Mouse (Mus musculus): ENCODE results near the gene Gcnt2. TPM values are rescaled to one million over a fixed set of nuclear protein-coding genes. Genes with fewer than 3 reads are reported as not detected.

Gene Gcnt2
- total RNA-seq, 1 experiment = 21.8 TPM

DNA sequence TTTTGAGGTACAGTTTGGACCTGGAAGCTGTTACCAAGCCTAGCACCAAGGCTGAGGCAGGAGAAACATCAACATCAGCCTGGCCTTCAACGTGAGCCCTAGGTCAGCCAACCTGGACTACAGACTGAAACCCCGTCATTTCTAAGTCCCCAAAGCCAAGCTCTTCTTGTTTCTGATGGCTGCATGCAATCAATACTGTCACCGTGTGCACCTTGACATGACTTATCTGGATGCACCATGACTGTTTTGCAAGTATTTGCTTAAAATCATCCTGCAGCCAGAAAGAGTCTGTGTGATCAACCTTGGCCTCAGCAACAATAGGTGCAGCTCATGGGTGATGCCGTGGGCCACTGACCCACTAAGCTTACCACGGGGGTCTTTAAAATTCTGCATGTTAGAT lies 23.1 kb downstream of the Gcnt2 start:
- Histone ChIP-seq H3K36me3 (ENCODE audit: control insufficient read depth, insufficient read depth, low read length, poor library complexity, severe bottlenecking) (no peaks in the 10 kb centered on the region), H3K27ac (ENCODE audit: insufficient read depth, low read depth, low read length, poor library complexity, severe bottlenecking) (no peak overlapping the region), H3K9me3 (ENCODE audit: control insufficient read depth, insufficient read depth, low read depth, low read length) (no peaks in the 10 kb centered on the region), H3K4me3 (ENCODE audit: insufficient read depth in 1 of 2, low read depth in 1 of 2, low read length in 2 of 2, poor library complexity in 1 of 2, severe bottlenecking in 1 of 2) (no peak overlapping the region), H3K9ac (ENCODE audit: insufficient read depth, low read depth, low read length, poor library complexity, severe bottlenecking) (no peak overlapping the region), H3K4me1 (ENCODE audit: control insufficient read depth in 2 of 2, insufficient read depth in 2 of 2, low read length in 2 of 2, poor library complexity in 1 of 2) (peaks cover 15 to 26% of the 10 kb centered on the region in 2 experiments)
- in situ Hi-C loops (cut with MboI; ENCODE audit: low sequenced_read_pairs in 2 of 2, unreplicated experiment in 2 of 2) = no loop called here
- no peak for DNase-seq (ENCODE audit: low read depth, low spot score)
- no peak for TF ChIP-seq MAFK (IDR thresholded peaks at IDR 0.05; ENCODE audit: insufficient read depth, low read depth, low read length)
- TF ChIP-seq CHD2 (IDR thresholded peaks at IDR 0.05; ENCODE audit: low read depth, low read length) = no peak
- TF ChIP-seq HCFC1 (IDR thresholded peaks at IDR 0.05; ENCODE audit: borderline replicate concordance, insufficient read depth, low read length) = no peak
- TF ChIP-seq ZNF384 (IDR thresholded peaks at IDR 0.05; ENCODE audit: low read depth, low read length) = no peak
- no peak for TF ChIP-seq ZC3H11A (IDR thresholded peaks at IDR 0.05; ENCODE audit: borderline replicate concordance, low read depth, low read length)

DNA sequence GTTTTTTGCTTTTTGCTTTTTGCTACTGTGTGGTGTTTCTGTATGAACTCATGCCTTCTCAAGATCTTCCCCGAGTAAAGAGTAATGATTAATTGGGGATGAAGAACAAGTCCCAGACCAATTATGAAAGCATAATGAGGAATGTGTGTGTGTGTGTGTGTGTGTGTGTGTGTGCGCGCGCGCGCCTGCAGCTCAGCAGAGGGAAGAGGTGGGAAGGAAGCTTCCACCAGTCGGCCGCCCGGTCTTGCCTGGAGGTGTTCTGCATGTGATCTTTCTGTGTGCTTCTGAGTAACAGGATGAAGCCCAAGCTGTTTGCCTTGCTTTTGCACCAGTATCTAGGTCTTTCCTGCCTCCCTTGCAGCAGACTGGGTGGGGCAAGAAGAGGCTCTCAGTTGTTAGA lies 24.3 kb downstream of the Gcnt2 start:
- in situ Hi-C loops (cut with MboI; ENCODE audit: low sequenced_read_pairs in 2 of 2, unreplicated experiment in 2 of 2) = no loop called here
- Histone ChIP-seq H3K9me3 (ENCODE audit: control insufficient read depth, insufficient read depth, low read depth, low read length) (no peaks in the 10 kb centered on the region), H3K27ac (ENCODE audit: insufficient read depth, low read depth, low read length, poor library complexity, severe bottlenecking) (no peak overlapping the region; the same call in 1 of the 2 replicates), H3K4me3 (ENCODE audit: insufficient read depth in 1 of 2, low read depth in 1 of 2, low read length in 2 of 2, poor library complexity in 1 of 2, severe bottlenecking in 1 of 2) (no peak overlapping the region), H3K4me1 (ENCODE audit: control insufficient read depth in 2 of 2, insufficient read depth in 2 of 2, low read length in 2 of 2, poor library complexity in 1 of 2) (peaks cover 15 to 26% of the 10 kb centered on the region in 2 experiments), H3K36me3 (ENCODE audit: control insufficient read depth, insufficient read depth, low read length, poor library complexity, severe bottlenecking) (no peaks in the 10 kb centered on the region), H3K9ac (ENCODE audit: insufficient read depth, low read depth, low read length, poor library complexity, severe bottlenecking) (no peak overlapping the region)
- no peak for DNase-seq (ENCODE audit: low read depth, low spot score)
- TF ChIP-seq MAFK (IDR thresholded peaks at IDR 0.05; ENCODE audit: insufficient read depth, low read depth, low read length) (no peak), ZNF384 (IDR thresholded peaks at IDR 0.05; ENCODE audit: low read depth, low read length) (no peak), ZC3H11A (IDR thresholded peaks at IDR 0.05; ENCODE audit: borderline replicate concordance, low read depth, low read length) (no peak), HCFC1 (IDR thresholded peaks at IDR 0.05; ENCODE audit: borderline replicate concordance, insufficient read depth, low read length) (no peak), CHD2 (IDR thresholded peaks at IDR 0.05; ENCODE audit: low read depth, low read length) (no peak)

DNA sequence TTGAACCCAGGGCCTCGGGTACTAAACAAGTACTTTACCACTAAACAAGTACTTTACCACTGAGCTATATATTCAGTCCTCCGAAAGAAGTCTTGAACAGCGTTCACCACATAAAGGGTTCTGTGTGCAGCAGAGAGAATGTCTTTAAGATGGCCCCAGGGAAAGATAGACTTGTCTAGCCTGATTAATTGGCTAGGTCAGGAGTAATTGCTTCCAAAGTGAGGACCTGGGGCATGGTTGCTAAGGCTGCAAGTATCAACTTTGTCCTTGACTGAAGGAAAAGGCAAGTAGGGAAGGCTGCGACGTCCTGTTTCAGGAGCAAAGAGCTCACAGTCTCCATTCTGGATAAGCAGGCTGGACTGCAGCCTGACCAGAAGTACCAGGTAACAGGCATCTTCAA lies 25.3 kb downstream of the Gcnt2 start:
- DNase-seq (ENCODE audit: low read depth, low spot score) = no peak
- H3K4me1 ChIP-seq (ENCODE audit: control insufficient read depth in 2 of 2, insufficient read depth in 2 of 2, low read length in 2 of 2, poor library complexity in 1 of 2) = peaks cover 21 to 26% of the 10 kb centered on the region in 2 experiments
- H3K9ac ChIP-seq (ENCODE audit: insufficient read depth, low read depth, low read length, poor library complexity, severe bottlenecking) = no peak overlapping the region
- H3K9me3 ChIP-seq (ENCODE audit: control insufficient read depth, insufficient read depth, low read depth, low read length) = no peaks in the 10 kb centered on the region
- TF ChIP-seq ZNF384 (IDR thresholded peaks at IDR 0.05; ENCODE audit: low read depth, low read length) = no peak
- TF ChIP-seq ZC3H11A (IDR thresholded peaks at IDR 0.05; ENCODE audit: borderline replicate concordance, low read depth, low read length) = no peak
- no peak for TF ChIP-seq CHD2 (IDR thresholded peaks at IDR 0.05; ENCODE audit: low read depth, low read length)
- TF ChIP-seq HCFC1 (IDR thresholded peaks at IDR 0.05; ENCODE audit: borderline replicate concordance, insufficient read depth, low read length) = no peak
- TF ChIP-seq MAFK (IDR thresholded peaks at IDR 0.05; ENCODE audit: insufficient read depth, low read depth, low read length) = no peak
- no peaks in the 10 kb centered on the region for H3K36me3 ChIP-seq (ENCODE audit: control insufficient read depth, insufficient read depth, low read length, poor library complexity, severe bottlenecking)
- no peak overlapping the region for H3K4me3 ChIP-seq (ENCODE audit: insufficient read depth in 1 of 2, low read depth in 1 of 2, low read length in 2 of 2, poor library complexity in 1 of 2, severe bottlenecking in 1 of 2)
- H3K27ac ChIP-seq (ENCODE audit: insufficient read depth, low read depth, low read length, poor library complexity, severe bottlenecking) = no peak overlapping the region; the same call in 1 of the 2 replicates
- in situ Hi-C loops (cut with MboI; ENCODE audit: low sequenced_read_pairs in 2 of 2, unreplicated experiment in 2 of 2) = no loop called here

DNA sequence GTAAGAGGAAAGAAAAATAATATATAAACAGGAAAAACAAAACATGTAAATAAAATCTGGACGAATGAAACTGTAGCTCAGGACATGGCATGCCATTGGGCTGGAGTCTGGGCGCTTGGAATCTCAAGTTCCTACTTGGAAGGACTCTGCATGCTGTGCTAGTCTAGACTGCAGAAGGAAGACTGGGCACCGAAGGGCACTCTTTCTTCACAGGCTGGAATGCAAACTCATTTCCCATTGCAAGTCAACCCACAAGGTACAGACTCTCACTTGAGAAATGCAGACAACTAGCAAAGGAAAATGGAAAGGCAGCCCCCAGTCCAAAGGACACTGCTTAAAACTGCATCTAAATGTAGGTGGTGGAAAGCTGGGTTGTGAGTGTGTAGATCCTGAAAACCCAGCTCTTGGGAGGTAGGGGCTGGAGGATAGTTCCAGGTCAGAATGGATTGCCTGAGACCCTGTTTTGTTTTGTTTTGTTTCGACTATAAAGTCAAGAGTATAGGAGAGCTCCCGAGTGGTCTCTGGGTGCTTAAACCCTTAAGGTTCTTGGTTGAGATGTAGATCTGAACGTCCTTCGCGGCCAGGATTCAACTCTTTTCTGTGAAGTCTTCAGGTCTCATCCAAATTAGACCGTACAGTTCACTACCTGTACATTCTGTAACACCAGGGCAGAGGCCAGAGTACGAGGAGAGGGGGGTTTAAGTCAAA lies 26.5 kb downstream of the Gcnt2 start:
- H3K9ac ChIP-seq (ENCODE audit: insufficient read depth, low read depth, low read length, poor library complexity, severe bottlenecking) = peak overlapping the region; percentile 54
- in situ Hi-C loops (cut with MboI; ENCODE audit: low sequenced_read_pairs in 2 of 2, unreplicated experiment in 2 of 2) = no loop called here
- H3K36me3 ChIP-seq (ENCODE audit: control insufficient read depth, insufficient read depth, low read length, poor library complexity, severe bottlenecking) = no peaks in the 10 kb centered on the region
- no peak for TF ChIP-seq ZC3H11A (IDR thresholded peaks at IDR 0.05; ENCODE audit: borderline replicate concordance, low read depth, low read length)
- TF ChIP-seq MAFK (IDR thresholded peaks at IDR 0.05; ENCODE audit: insufficient read depth, low read depth, low read length) = no peak
- TF ChIP-seq ZNF384 (IDR thresholded peaks at IDR 0.05; ENCODE audit: low read depth, low read length) = no peak
- TF ChIP-seq HCFC1 (IDR thresholded peaks at IDR 0.05; ENCODE audit: borderline replicate concordance, insufficient read depth, low read length) = no peak
- no peak for TF ChIP-seq CHD2 (IDR thresholded peaks at IDR 0.05; ENCODE audit: low read depth, low read length)
- H3K4me3 ChIP-seq (ENCODE audit: insufficient read depth in 1 of 2, low read depth in 1 of 2, low read length in 2 of 2, poor library complexity in 1 of 2, severe bottlenecking in 1 of 2) = peak overlapping the region; percentile 70 to 75; a peak in 3 of 4 replicates
- peaks cover 26 to 27% of the 10 kb centered on the region in 2 experiments for H3K4me1 ChIP-seq (ENCODE audit: control insufficient read depth in 2 of 2, insufficient read depth in 2 of 2, low read length in 2 of 2, poor library complexity in 1 of 2)
- no peak for DNase-seq (ENCODE audit: low read depth, low spot score)
- H3K9me3 ChIP-seq (ENCODE audit: control insufficient read depth, insufficient read depth, low read depth, low read length) = no peaks in the 10 kb centered on the region
- peak overlapping the region; percentile 95 for H3K27ac ChIP-seq (ENCODE audit: insufficient read depth, low read depth, low read length, poor library complexity, severe bottlenecking)
